Mouse (Mus musculus) adrenal gland, postnatal 0 days (tissue): Measurements from ENCODE around the gene Napepld. TPM values are rescaled to one million over a fixed set of nuclear protein-coding genes. Genes with fewer than 3 reads are reported as not detected.

ENCODE experiments used
- polyA plus RNA-seq: library from polyadenylated mRNA; unstranded; fragments of >200 nt; fragmentation: Nextera tagmentation; extraction: Ambion mirVana; gene quantifications from 2 replicates; pipeline ENCODE4 v1.2.1, GENCODE M21; 2015

Napepld gene
- 7.9 and 14.2 TPM in 2 replicates for polyA plus RNA-seq

GRCm38 (mm10) chr5:21701351-21702008, at the start of gene Napepld:
Gene Napepld (minus strand): TSS chr5:21701396.

GRCm38 (mm10) chr5:21736956-21737585, 35.9 kb upstream of the Napepld start, which contains the start of gene Pmpcb:
Gene Pmpcb (plus strand): TSS chr5:21737141.

GRCm38 (mm10) chr5:21645439-21646132, 55.6 kb downstream of the Napepld start, which contains the start of the genes Fbxl13 and Armc10:
Gene Fbxl13 (minus strand): TSS chr5:21645634.
Gene Armc10 (plus strand): TSS chr5:21645813.

Other genes with a start within 250 kb of the Napepld start
- gene Lrrc17, start 157.8 kb downstream of the Napepld start, polyA plus RNA-seq, result 26.3 and 44.2 TPM in 2 replicates
- gene Fbxl13, start 55.8 kb downstream of the Napepld start, polyA plus RNA-seq, result 0.30 and 0.76 TPM in 2 replicates
- 15.6 and 22.4 TPM in 2 replicates for gene Armc10, start 55.6 kb downstream of the Napepld start, polyA plus RNA-seq
- 99.4 and 155 TPM in 2 replicates for gene Pmpcb, start 35.7 kb upstream of the Napepld start, polyA plus RNA-seq
- 37.2 and 50.4 TPM in 2 replicates for gene Dnajc2, start 83.9 kb upstream of the Napepld start, polyA plus RNA-seq
- gene Psmc2, start 83.9 kb upstream of the Napepld start, polyA plus RNA-seq, result 121 and 159 TPM in 2 replicates
- gene Slc26a5, start 164.2 kb upstream of the Napepld start, polyA plus RNA-seq, result 0.06 and 0.11 TPM in 2 replicates